Mouse (Mus musculus): ENCODE measurements at regions not wholly inside any gene's neighbourhood (a gene's known extent, or its start where the extent isn't known, plus 50 kb on each side); places are given as distances from the start of the nearest gene placed in this dataset.

GRCm38 (mm10) chr10:119051598-119051997 lies 181.6 kb upstream of the Dyrk2 start:
- H3K4me3 ChIP-seq (replicated peaks) = no peak overlapping the region
- no peak overlapping the region for H3K27ac ChIP-seq
- H3K4me2 ChIP-seq = no peak overlapping the region
- ATAC-seq (ENCODE audit: insufficient read depth, low FRiP score, low read depth) = no peak
- WGBS = 51% methylated on average over 2 of the region's 2 CpGs
- no peaks in the 10 kb centered on the region for H3K27me3 ChIP-seq (replicated peaks)
- H3K9me3 ChIP-seq = no peaks in the 10 kb centered on the region
- H3K4me1 ChIP-seq = no peaks in the 10 kb centered on the region
- H3K36me3 ChIP-seq = no peaks in the 10 kb centered on the region
- H3K9ac ChIP-seq = no peak overlapping the region

GRCm38 (mm10) chr10:119050017-119050685 lies 180.1 kb upstream of the Dyrk2 start:
- WGBS = 79% methylated on average over 18 of the region's 18 CpGs
- H3K27me3 ChIP-seq (replicated peaks) = no peaks in the 10 kb centered on the region
- no peaks in the 10 kb centered on the region for H3K9me3 ChIP-seq
- H3K4me3 ChIP-seq (replicated peaks) = no peak overlapping the region
- ATAC-seq (ENCODE audit: insufficient read depth, low FRiP score, low read depth) = no peak
- H3K4me2 ChIP-seq = no peak overlapping the region
- no peak overlapping the region for H3K27ac ChIP-seq
- H3K36me3 ChIP-seq = no peaks in the 10 kb centered on the region
- no peak overlapping the region for H3K9ac ChIP-seq
- no peaks in the 10 kb centered on the region for H3K4me1 ChIP-seq

GRCm38 (mm10) chr10:119048643-119049420 lies 178.8 kb upstream of the Dyrk2 start:
- no peak for ATAC-seq (ENCODE audit: insufficient read depth, low FRiP score, low read depth)
- H3K4me2 ChIP-seq = no peak overlapping the region
- H3K9me3 ChIP-seq = no peaks in the 10 kb centered on the region
- no peak overlapping the region for H3K4me3 ChIP-seq (replicated peaks)
- H3K36me3 ChIP-seq = no peaks in the 10 kb centered on the region
- 72% methylated on average over 6 of the region's 6 CpGs for WGBS
- no peaks in the 10 kb centered on the region for H3K27me3 ChIP-seq (replicated peaks)
- H3K9ac ChIP-seq = no peak overlapping the region
- H3K27ac ChIP-seq = no peak overlapping the region
- no peaks in the 10 kb centered on the region for H3K4me1 ChIP-seq

DNA sequence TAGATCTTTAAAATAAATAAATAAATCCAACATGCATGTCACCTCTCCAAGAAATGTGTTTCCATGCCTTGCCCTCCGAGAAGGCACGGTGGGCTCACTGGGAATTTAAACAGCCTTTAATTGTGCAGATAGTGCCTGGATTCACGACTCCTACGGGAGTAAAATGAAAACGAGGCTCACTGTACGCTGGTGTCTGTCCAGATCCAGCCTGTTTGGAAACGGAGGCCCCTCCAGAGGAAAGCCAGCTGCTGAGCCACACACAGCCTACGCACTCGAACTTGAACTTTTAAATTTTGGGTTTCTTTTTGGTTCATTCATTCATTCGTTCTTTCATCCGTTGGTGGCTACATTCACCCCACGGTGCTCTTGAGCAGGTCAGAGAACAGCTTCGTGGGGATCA lies 175.1 kb upstream of the Dyrk2 start:
- Histone ChIP-seq H3K9me3 (no peaks in the 10 kb centered on the region), H3K27me3 (replicated peaks) (no peaks in the 10 kb centered on the region), H3K27ac (no peak overlapping the region), H3K4me2 (no peak overlapping the region), H3K4me3 (replicated peaks) (no peak overlapping the region), H3K4me1 (0 out of 2 replicates have a peak, but pooled peaks cover 4% of the 10 kb centered on the region), H3K9ac (no peak overlapping the region), H3K36me3 (no peaks in the 10 kb centered on the region)
- 60% methylated on average over 13 of the region's 13 CpGs for WGBS
- no peak for ATAC-seq (ENCODE audit: insufficient read depth, low FRiP score, low read depth)

DNA sequence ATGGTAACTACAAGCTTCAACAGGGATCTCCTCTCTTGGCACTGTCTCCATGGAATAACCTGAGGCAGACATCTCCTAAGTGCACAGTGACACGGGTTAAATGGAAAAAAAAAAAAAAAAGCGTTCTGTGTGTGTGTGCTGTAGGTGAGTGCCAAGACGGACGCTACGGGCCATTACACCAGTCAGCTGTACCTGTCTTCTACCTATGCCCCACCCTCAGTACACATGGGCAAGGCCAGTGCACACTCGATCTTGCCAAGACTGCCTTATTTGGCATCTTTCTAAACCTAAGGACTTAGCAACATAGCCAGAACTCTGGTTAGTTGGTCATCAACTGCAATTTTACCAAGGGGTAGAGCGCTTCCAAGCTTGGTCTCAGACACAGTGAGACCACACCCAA lies 173.1 kb upstream of the Dyrk2 start:
- Histone ChIP-seq H3K36me3 (no peaks in the 10 kb centered on the region), H3K27ac (no peak overlapping the region), H3K4me2 (no peak overlapping the region), H3K4me1 (0 out of 2 replicates have a peak, but pooled peaks cover 4% of the 10 kb centered on the region), H3K9ac (no peak overlapping the region), H3K27me3 (replicated peaks) (no peaks in the 10 kb centered on the region), H3K4me3 (replicated peaks) (no peak overlapping the region), H3K9me3 (no peaks in the 10 kb centered on the region)
- WGBS = 78% methylated on average over 7 of the region's 7 CpGs
- peak; percentile 41; the same call in 1 of the 2 replicates for ATAC-seq (ENCODE audit: insufficient read depth, low FRiP score, low read depth)

- H3K4me3 ChIP-seq (replicated peaks) = no peak overlapping the region
- WGBS = 35% methylated on average over 4 of the region's 4 CpGs
- H3K27ac ChIP-seq = no peak overlapping the region
- H3K4me1 ChIP-seq = 0 out of 2 replicates have a peak, but pooled peaks cover 4% of the 10 kb centered on the region
- no peaks in the 10 kb centered on the region for H3K27me3 ChIP-seq (replicated peaks)
- no peak overlapping the region for H3K9ac ChIP-seq
- no peak for ATAC-seq (ENCODE audit: insufficient read depth, low FRiP score, low read depth)
- no peak overlapping the region for H3K4me2 ChIP-seq
- H3K9me3 ChIP-seq = no peaks in the 10 kb centered on the region
- no peaks in the 10 kb centered on the region for H3K36me3 ChIP-seq
Measured at GRCm38 (mm10) chr10:119040205-119040604, 170.2 kb upstream of the Dyrk2 start.

DNA sequence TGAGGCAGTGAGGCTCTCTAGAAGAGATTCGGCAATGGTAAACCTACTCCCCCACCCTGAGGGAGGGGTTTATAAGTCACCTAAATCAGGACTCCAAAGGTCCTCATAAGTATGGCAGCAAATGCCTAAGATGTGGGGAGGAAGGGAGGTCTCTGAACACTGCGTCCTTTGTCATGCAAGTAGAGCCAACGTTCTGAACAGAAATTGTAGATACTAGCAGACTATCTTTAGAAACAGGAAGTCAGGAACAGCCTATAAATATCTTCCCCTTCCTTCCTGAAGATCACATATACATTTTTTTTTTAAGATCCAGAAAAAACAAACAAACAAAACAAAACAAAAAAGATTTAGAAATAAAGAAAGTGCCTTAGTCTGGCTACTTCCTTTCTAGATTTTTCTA lies 169.7 kb upstream of the Dyrk2 start:
- Histone ChIP-seq H3K4me2 (no peak overlapping the region), H3K27me3 (replicated peaks) (no peaks in the 10 kb centered on the region), H3K9me3 (no peaks in the 10 kb centered on the region), H3K27ac (no peak overlapping the region), H3K36me3 (no peaks in the 10 kb centered on the region), H3K9ac (no peak overlapping the region), H3K4me1 (0 out of 2 replicates have a peak, but pooled peaks cover 4% of the 10 kb centered on the region), H3K4me3 (replicated peaks) (no peak overlapping the region)
- WGBS = 42% methylated on average over 3 of the region's 3 CpGs
- no peak for ATAC-seq (ENCODE audit: insufficient read depth, low FRiP score, low read depth)

GRCm38 (mm10) chr10:119038991-119039390 lies 169.0 kb upstream of the Dyrk2 start:
- Histone ChIP-seq H3K4me2 (no peak overlapping the region), H3K4me3 (replicated peaks) (no peak overlapping the region), H3K36me3 (no peaks in the 10 kb centered on the region), H3K27me3 (replicated peaks) (no peaks in the 10 kb centered on the region), H3K9me3 (no peaks in the 10 kb centered on the region), H3K27ac (no peak overlapping the region), H3K4me1 (0 out of 2 replicates have a peak, but pooled peaks cover 4% of the 10 kb centered on the region), H3K9ac (no peak overlapping the region)
- 81% methylated on average over 6 of the region's 6 CpGs for WGBS
- ATAC-seq (ENCODE audit: insufficient read depth, low FRiP score, low read depth) = no peak

GRCm38 (mm10) chr10:119037781-119038180 lies 167.8 kb upstream of the Dyrk2 start:
- Histone ChIP-seq H3K9ac (no peak overlapping the region), H3K27ac (no peak overlapping the region), H3K36me3 (no peaks in the 10 kb centered on the region), H3K4me1 (no peaks in the 10 kb centered on the region), H3K4me3 (replicated peaks) (no peak overlapping the region), H3K9me3 (no peaks in the 10 kb centered on the region), H3K4me2 (no peak overlapping the region), H3K27me3 (replicated peaks) (no peaks in the 10 kb centered on the region)
- 90% methylated on average over 8 of the region's 8 CpGs for WGBS
- ATAC-seq (ENCODE audit: insufficient read depth, low FRiP score, low read depth) = no peak

DNA sequence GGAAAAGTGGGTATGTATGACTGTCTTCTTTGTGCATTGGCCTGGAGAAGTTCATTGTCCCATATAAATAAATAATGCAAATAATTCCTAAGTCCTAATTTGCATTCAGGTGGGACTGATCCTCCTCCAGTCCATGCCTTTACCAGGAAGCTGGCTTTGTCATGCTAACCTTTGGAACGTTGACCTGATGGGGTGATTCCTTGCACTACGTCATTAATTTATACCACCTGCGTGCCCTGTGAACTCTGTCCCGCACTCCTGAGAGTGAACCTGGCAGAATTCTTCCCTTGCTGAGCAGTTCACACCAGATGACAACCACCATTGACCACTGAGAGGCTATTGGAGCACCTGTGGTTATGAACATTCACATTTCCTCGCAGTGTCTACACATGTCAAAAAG lies 165.9 kb upstream of the Dyrk2 start:
- Histone ChIP-seq H3K4me1 (no peaks in the 10 kb centered on the region), H3K4me2 (no peak overlapping the region), H3K4me3 (replicated peaks) (no peak overlapping the region), H3K27me3 (replicated peaks) (no peaks in the 10 kb centered on the region), H3K27ac (no peak overlapping the region), H3K36me3 (no peaks in the 10 kb centered on the region), H3K9ac (no peak overlapping the region), H3K9me3 (no peaks in the 10 kb centered on the region)
- ATAC-seq (ENCODE audit: insufficient read depth, low FRiP score, low read depth) = no peak
- 87% methylated on average over 5 of the region's 5 CpGs for WGBS

- H3K9me3 ChIP-seq = no peaks in the 10 kb centered on the region
- no peaks in the 10 kb centered on the region for H3K4me1 ChIP-seq
- no peak for ATAC-seq (ENCODE audit: insufficient read depth, low FRiP score, low read depth)
- no peak overlapping the region for H3K9ac ChIP-seq
- H3K27ac ChIP-seq = no peak overlapping the region
- no peaks in the 10 kb centered on the region for H3K36me3 ChIP-seq
- WGBS = 67% methylated on average over 4 of the region's 4 CpGs
- no peak overlapping the region for H3K4me2 ChIP-seq
- H3K4me3 ChIP-seq (replicated peaks) = no peak overlapping the region
- H3K27me3 ChIP-seq (replicated peaks) = no peaks in the 10 kb centered on the region
Measured at GRCm38 (mm10) chr10:119034396-119034795, 164.4 kb upstream of the Dyrk2 start.
